Mouse (Mus musculus): Measurements from ENCODE around the gene Syndig1. TPM values are rescaled to one million over a fixed set of nuclear protein-coding genes. Genes with fewer than 3 reads are reported as not detected.

Gene Syndig1
- polyA plus RNA-seq, 1 experiment from 2014 or later = 1.3 TPM

Other genes with a start within 250 kb of the Syndig1 start
- gene C530025M09Rik, start 2.0 kb downstream of the Syndig1 start, polyA plus RNA-seq (2016; fragmentation: Nextera tagmentation; extraction: Ambion mirVana) = 0.20 TPM in 1 of 2 replicates, not detected in the other